Mouse (Mus musculus) heart, adult 2 months (tissue): Measurements from ENCODE around the gene Map2k5. TPM values are rescaled to one million over a fixed set of nuclear protein-coding genes. Genes with fewer than 3 reads are reported as not detected.

Experiments
- DNase-seq, 2 experiments: peaks; one replicate each; pipeline ENCODE4 v3.0.0; 2021
- H3K27ac ChIP-seq: fragments of 200-600 bp; 2 replicates; pipeline ENCODE4 v1.8.1; 2022
- H3K27me3 ChIP-seq: fragments of 200-500 bp; 2 replicates; pipeline ENCODE4 v1.6.1; 2012; ENCODE audit warnings: mild to moderate bottlenecking, low read length, inconsistent platforms, mixed read lengths; ENCODE audit not compliant: control insufficient read depth, insufficient read depth
- H3K36me3 ChIP-seq: fragments of 200-500 bp; 2 replicates; pipeline ENCODE4 v1.6.1; 2012; ENCODE audit warnings: low read length, inconsistent platforms; ENCODE audit not compliant: control insufficient read depth, insufficient read depth
- H3K4me1 ChIP-seq: fragments of 200-500 bp; 2 replicates; pipeline ENCODE4 v1.6.1; 2011; ENCODE audit warnings: low read length; ENCODE audit not compliant: control insufficient read depth, insufficient read depth
- H3K4me3 ChIP-seq: fragments of 200-600 bp; 2 replicates; pipeline ENCODE4 v1.8.1; 2022
- H3K79me2 ChIP-seq: fragments of 200-500 bp; replicated peaks from 2 replicates; pipeline ENCODE4 v1.6.1; 2012; ENCODE audit warnings: mild to moderate bottlenecking, inconsistent platforms, low read length, moderate library complexity, mixed read lengths; ENCODE audit not compliant: control insufficient read depth, insufficient read depth
- H3K9ac ChIP-seq: fragments of 200-500 bp; 2 replicates; pipeline ENCODE4 v1.6.1; 2012; ENCODE audit warnings: low read depth, mild to moderate bottlenecking, control low read depth, inconsistent platforms, low read length, mixed read lengths
- CTCF ChIP-seq: fragments of 200-600 bp; IDR thresholded peaks from 2 replicates; pipeline ENCODE4 v1.8.1; 2022; ENCODE audit warnings: antibody characterized with exemption, mild to moderate bottlenecking, moderate library complexity
- EP300 ChIP-seq: fragments of 200-500 bp; IDR thresholded peaks from 2 replicates; pipeline ENCODE4 v1.6.1; 2011; ENCODE audit warnings: low read depth, low read length, control low read depth; ENCODE audit not compliant: insufficient read depth
- POLR2A ChIP-seq: fragments of 200-500 bp; IDR thresholded peaks from 2 replicates; pipeline ENCODE4 v1.6.1; 2011; ENCODE audit warnings: mild to moderate bottlenecking, low read depth, low read length, control low read depth; ENCODE audit not compliant: insufficient read depth
- WGBS: fragments of 180-500 bp; shearing (Covaris S2); methylation state at CpG from one replicate; pipeline ENCODE4 v1.1.7; 2018; 5-methylcytosine and 5-hydroxymethylcytosine counted together
- intact Hi-C: fragments of 180-260 bp; cut with DNase I; formaldehyde crosslinking; loops from one replicate; pipeline ENCODE4 v1.15.1; 2025
- polyA plus RNA-seq: library from polyadenylated mRNA; depleted of rRNA; stranded (reverse); fragments of >200 nt; gene quantifications from 2 replicates; pipeline ENCODE4 v1.2.3, GENCODE M21; 2012
- total RNA-seq, 2 experiments: library from RNA; stranded (reverse); gene quantifications; 2 replicates each; pipeline ENCODE4 v1.2.3; 2021

The Map2k5 gene
- total and polyA plus RNA-seq, 3 experiments = 17.9 to 31.8 (median 20.7) TPM

DNA sequence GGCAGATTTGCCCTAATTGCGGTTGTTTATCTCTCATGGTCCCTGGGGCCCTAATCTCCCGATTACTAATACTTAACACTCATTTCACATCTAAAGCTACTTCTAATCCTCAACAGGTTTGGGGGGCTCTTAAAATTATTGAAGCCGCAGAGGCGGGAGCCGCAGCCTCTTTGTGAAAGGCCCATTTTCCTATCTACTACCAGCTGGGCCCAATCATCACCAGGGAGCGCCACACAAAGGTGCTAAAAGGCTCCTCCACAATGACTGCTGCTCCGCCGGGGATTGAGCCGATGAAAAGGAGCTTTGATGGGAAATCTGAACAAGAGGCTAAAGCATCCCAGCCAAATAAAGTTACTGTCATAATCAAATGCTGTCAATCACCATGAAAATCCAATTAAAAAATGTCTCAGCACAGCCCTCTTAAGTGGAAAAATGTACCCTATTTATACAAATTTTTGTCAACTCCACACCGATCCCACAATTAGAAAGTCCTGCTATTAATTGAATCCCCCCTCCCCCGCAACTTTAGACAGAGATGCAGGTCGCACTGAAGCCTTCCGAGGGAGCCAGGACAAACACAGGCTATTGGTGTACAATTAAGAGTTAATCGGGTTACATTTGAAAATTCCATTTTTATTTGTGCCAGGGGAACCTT, 195.3 kb downstream of the Map2k5 start:
- Histone ChIP-seq H3K4me1 (no peaks in the 10 kb centered on the region), H3K36me3 (no peaks in the 10 kb centered on the region), H3K4me3 (no peak overlapping the region), H3K27me3 (no peaks in the 10 kb centered on the region), H3K27ac (no peak overlapping the region), H3K9ac (no peak overlapping the region), H3K79me2 (no peaks in the 10 kb centered on the region)
- intact Hi-C loops = no loop called here
- TF ChIP-seq POLR2A = no peak
- no peak for TF ChIP-seq CTCF
- TF ChIP-seq EP300 = no peak
- WGBS = 70% methylated on average over 14 of the region's 14 CpGs
- DNase-seq = no peak

DNA sequence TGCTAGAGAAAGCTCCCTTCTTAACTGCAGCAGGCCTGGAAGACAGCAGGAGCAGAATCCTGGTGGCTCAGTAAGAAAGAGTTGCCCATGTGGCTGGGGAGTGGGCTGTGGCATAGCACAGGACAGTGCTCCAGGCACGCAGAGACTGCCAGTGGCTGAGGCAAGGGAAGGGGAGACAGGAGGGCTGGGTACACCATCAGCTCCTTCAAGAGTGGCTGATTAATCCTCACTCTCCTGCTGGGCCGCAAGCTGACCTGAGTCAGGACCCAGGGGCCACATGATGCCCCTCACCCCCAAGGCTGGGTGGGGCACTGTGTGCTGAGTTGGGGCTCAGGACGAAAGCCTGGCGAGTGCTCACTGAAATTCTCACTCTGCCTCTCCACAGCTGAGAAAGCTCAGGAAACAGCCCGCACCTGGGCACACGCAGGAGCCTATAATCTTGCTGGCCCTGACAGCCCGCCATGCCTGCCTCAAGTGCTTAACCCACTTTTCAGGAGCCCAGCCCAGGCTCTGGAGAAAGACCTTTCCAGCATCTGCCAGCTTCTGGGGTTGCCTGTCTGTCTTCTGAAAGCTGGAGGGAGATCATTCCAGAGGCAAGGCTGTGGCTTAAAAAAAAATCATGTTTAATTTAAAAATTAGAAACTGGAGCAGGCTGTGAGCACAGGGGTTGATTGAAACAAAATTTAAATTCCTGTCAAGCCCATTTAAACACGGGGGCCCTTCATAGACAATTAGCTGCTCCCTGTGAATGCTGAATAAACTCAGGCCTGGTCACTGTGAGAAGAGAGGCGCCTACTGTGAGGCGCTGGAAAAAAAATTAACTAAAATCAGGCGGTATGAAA, 196.1 kb downstream of the Map2k5 start:
- 88% methylated on average over 11 of the region's 11 CpGs for WGBS

DNA sequence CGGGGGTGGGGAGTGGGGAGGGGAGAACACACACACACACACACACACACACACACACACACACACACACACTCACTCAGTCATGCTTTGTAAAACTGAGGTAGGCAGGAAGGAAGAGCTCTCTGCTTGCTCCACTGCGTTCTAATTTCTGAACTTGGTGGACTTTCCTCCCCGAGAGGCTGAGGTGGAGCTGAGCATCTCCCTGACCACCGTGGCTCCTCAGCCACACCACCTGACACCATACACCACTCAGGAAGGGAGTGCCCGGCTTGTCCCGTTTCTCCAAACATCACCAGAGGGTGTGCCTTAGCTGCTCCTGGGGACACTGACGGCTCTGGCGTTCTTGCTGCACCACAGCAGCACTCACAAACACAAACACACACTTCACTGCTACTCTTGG, 199.4 kb downstream of the Map2k5 start:
- no peak for DNase-seq
- H3K79me2 ChIP-seq = no peaks in the 10 kb centered on the region
- H3K4me1 ChIP-seq = no peaks in the 10 kb centered on the region
- 61% methylated on average over 8 of the region's 8 CpGs for WGBS
- no peak overlapping the region for H3K9ac ChIP-seq
- H3K4me3 ChIP-seq = no peak overlapping the region
- H3K27ac ChIP-seq = no peak overlapping the region
- intact Hi-C loops = no loop called here
- no peaks in the 10 kb centered on the region for H3K27me3 ChIP-seq
- TF ChIP-seq CTCF (no peak), POLR2A (no peak), EP300 (no peak)
- no peaks in the 10 kb centered on the region for H3K36me3 ChIP-seq

More for the DNA sequence above, 196.1 kb downstream of the Map2k5 start:
- no peak overlapping the region for H3K4me3 ChIP-seq
- no peaks in the 10 kb centered on the region for H3K79me2 ChIP-seq
- no peaks in the 10 kb centered on the region for H3K27me3 ChIP-seq
- intact Hi-C loops = no loop called here
- H3K27ac ChIP-seq = no peak overlapping the region
- TF ChIP-seq CTCF = no peak
- TF ChIP-seq EP300 = no peak
- TF ChIP-seq POLR2A = no peak
- H3K36me3 ChIP-seq = no peaks in the 10 kb centered on the region
- DNase-seq = no peak
- H3K4me1 ChIP-seq = no peaks in the 10 kb centered on the region
- no peak overlapping the region for H3K9ac ChIP-seq

DNA sequence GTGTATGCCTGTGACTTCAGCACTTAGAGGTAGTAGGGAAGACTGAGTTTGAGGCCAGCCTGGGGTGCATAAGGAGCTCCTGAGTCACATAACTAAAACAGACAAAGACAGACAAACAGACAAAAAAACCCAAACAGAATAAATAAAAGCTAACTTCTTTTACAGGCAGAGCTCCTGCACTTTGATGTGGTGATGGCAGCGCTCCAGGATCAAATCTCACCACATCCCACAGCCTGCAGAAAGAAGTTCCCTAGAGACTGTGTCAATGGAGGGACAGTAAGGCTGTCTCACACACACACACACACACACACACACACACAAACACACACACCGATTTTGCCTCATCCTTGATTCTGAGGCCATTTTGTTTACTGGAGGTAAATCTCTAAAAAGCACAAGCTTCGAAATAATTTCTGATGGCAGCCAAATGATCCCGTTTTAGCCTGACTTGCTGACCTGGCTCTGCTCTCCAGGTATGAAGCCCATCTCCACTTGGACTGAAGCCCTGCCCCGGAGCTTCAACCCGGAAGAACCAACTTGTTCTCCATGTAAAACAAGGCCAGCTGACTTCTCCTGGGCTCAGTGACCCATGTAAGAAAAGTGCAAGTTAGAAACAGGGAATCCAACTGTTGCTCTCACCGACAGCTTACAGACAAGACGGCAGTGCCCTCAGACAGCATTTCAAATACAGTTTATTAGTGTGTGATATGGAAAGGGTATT, 203.5 kb downstream of the Map2k5 start:
- H3K36me3 ChIP-seq = no peaks in the 10 kb centered on the region
- no peaks in the 10 kb centered on the region for H3K79me2 ChIP-seq
- H3K27me3 ChIP-seq = no peaks in the 10 kb centered on the region
- no peak for DNase-seq
- no peak overlapping the region for H3K4me3 ChIP-seq
- no peaks in the 10 kb centered on the region for H3K4me1 ChIP-seq
- H3K9ac ChIP-seq = no peak overlapping the region
- H3K27ac ChIP-seq = no peak overlapping the region
- intact Hi-C loops = no loop called here
- WGBS = 86% methylated on average over 8 of the region's 8 CpGs
- TF ChIP-seq POLR2A = no peak
- TF ChIP-seq CTCF = no peak
- no peak for TF ChIP-seq EP300

DNA sequence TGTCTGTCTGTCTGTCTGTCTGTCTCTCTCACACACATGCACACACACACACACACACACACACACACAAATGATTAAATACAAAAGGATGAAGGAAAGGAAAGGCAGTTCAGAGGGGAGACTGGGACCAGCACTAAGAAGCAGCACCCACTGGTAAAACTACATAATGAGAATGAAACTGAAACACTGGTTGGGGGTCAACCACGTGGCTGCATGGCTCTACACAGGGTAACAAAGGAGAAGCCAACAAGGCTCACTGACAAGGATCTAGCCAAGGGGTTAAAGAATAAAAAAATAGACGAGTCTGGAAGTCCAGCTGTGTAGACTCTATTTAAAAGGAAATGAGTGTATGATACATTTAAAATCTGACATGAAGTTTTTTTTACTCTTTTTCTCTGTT, 205.8 kb downstream of the Map2k5 start:
- Histone ChIP-seq H3K4me3 (no peak overlapping the region), H3K79me2 (no peaks in the 10 kb centered on the region), H3K36me3 (no peaks in the 10 kb centered on the region), H3K27me3 (no peaks in the 10 kb centered on the region), H3K27ac (no peak overlapping the region), H3K4me1 (no peaks in the 10 kb centered on the region), H3K9ac (no peak overlapping the region)
- no peak for TF ChIP-seq CTCF
- no peak for TF ChIP-seq POLR2A
- TF ChIP-seq EP300 = no peak
- DNase-seq = no peak
- intact Hi-C loops = no loop called here
- 30% methylated on average over 2 of the region's 2 CpGs for WGBS
